Mouse (Mus musculus) thymus, postnatal 4 days (tissue): ENCODE measurements at regions not wholly inside any gene's neighbourhood (a gene's known extent, or its start where the extent isn't known, plus 50 kb on each side); places are given as distances from the start of the nearest gene placed in this dataset.

Source experiments
- DNase-seq: peaks from one replicate; pipeline ENCODE4 v3.0.0; 2021

GRCm38 (mm10) chr17:75707687-75708086, 155.9 kb upstream of the Fam98a start:
- no peak for DNase-seq

- no peak for DNase-seq
Measured at GRCm38 (mm10) chr17:75705357-75705756, 153.6 kb upstream of the Fam98a start.

- DNase-seq: no peak
Measured at GRCm38 (mm10) chr17:75703865-75704264, 152.1 kb upstream of the Fam98a start.

GRCm38 (mm10) chr17:75696729-75697103, 145.0 kb upstream of the Fam98a start:
- DNase-seq: no peak

GRCm38 (mm10) chr17:75696103-75696728, 144.5 kb upstream of the Fam98a start:
- DNase-seq: no peak

- DNase-seq: no peak
Measured at GRCm38 (mm10) chr17:75685927-75686326, 134.2 kb upstream of the Fam98a start.

GRCm38 (mm10) chr17:75646982-75647381, 95.2 kb upstream of the Fam98a start:
- DNase-seq: no peak

GRCm38 (mm10) chr17:75644698-75645097, 93.0 kb upstream of the Fam98a start:
- no peak for DNase-seq

GRCm38 (mm10) chr17:75642311-75642710, 90.6 kb upstream of the Fam98a start:
- no peak for DNase-seq

- DNase-seq: no peak
Measured at GRCm38 (mm10) chr17:75641010-75641498, 89.3 kb upstream of the Fam98a start.

GRCm38 (mm10) chr17:75640575-75640974, 88.8 kb upstream of the Fam98a start:
- DNase-seq: no peak

- DNase-seq: no peak
Measured at GRCm38 (mm10) chr17:75629857-75630256, 78.1 kb upstream of the Fam98a start.

GRCm38 (mm10) chr17:75619472-75619871, 67.7 kb upstream of the Fam98a start:
- DNase-seq: peak; percentile 5

- DNase-seq: no peak
Measured at GRCm38 (mm10) chr17:75618514-75618913, 66.8 kb upstream of the Fam98a start.

GRCm38 (mm10) chr17:75617280-75617679, 65.5 kb upstream of the Fam98a start:
- DNase-seq: no peak

GRCm38 (mm10) chr17:75615335-75615734, 63.6 kb upstream of the Fam98a start:
- DNase-seq: peak; percentile 52

GRCm38 (mm10) chr17:75603417-75604086, 51.8 kb upstream of the Fam98a start:
- no peak for DNase-seq
